Mouse (Mus musculus) heart, adult 9 months (tissue): ENCODE data around the gene Pitpna.
A peak's percentile ranks its signal among the peaks of the same experiment; 100 is the strongest.
"Not testable (repeated sequence)": the region's sequence is repeated elsewhere in the genome, so short reads cannot be mapped to it uniquely, and the experiment has no call there.

ENCODE experiments used
- DNase-seq, 2 experiments: peaks; one replicate each; pipeline ENCODE4 v3.0.0; 2022; ENCODE audit warnings: low spot score in 2 of 2

Pitpna gene

DNA sequence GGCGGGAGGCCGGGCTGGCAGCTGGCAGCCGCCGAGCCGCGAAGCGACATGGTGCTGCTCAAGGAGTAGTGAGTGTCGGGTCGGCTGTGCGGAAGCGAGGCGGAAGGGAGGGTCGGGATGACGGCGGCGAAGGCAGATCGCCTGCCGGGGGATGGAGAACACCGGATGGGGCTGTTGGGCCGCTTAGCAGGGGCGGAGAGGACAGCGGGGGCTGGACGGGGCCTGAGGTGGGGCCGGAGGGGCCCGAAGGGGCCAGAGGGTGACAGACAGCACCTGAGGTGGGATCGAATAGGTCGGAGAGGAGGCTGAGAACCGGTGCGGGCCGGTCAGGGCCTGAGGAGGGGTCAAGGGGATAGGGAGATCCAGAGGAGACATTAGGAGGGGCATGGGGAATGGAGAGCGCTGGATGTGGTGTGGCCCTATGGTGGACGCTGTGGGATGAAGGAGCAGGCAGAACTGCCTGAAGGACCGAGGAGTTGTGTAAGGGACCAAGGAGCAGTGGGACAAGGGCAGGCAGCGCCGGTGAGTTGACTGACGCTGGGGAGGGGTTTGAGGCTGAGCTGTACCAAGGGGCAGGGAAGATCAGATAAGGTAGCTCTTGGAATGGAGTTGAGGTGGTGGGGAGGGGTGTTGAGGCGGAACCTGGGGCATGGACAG, 516 bp downstream of the Pitpna start:
- no peak for DNase-seq

DNA sequence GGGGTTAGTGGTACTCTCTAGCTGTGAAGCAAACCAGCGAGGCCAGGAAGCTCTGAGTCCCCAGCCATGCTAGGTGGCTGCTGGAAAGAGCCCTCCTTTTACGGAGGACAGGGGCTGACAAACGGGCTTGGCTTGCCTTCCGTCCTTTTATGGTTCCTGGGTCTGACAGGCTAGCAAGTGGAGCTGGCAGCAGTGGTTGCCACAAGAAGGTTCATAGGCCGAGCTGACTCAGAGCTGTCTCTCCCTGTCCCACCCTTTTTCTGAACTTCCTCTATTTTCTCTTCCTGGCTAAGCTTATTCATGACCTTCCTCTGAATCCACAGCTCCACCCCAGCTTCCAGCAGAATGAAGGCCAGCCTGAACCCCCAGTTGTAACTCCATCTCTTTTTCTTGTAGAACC, 4.7 kb downstream of the Pitpna start:
- DNase-seq, result peak in 1 of 2 experiments; percentile 49

DNA sequence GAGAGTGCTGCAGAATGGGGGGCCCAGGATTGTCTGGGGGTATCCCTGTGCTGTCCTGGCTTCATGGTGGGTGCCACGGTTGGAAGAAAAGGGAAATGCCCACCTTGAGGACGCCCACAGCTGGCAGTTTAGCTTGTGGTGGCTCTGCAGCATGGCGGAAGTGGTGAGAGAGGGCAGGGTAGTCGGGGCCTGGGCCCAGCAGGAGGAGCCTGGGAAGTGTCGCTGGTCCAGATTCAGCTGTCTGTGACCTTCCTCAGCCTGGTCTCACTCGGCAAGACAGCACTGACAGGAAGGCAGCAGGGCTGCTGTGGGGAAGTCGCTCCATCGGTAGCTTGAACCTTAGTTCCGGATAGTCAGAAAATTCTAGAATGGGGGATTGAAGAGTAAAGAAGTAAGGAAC, 6.5 kb downstream of the Pitpna start:
- DNase-seq, result peak; percentile 20 to 33

DNA sequence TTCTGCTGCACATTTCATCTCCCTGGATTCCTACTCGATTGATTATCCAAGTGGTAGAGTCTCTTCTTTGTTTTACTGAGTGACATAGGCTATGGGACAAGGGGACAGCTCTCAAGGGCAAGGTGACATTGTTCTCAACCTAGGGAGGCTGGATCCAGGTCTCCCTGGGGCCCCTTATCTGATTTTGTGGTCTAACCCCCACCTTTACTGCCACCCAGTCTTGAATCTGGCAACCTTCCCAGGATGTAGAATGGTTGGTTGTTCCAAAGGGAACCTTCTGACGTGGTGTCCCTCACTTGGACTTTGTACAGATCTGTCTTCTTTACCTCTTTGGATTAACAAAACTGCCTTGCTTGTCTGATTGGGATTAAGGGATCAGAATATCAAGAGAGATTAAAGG, 7.5 kb downstream of the Pitpna start:
- DNase-seq, result no peak

DNA sequence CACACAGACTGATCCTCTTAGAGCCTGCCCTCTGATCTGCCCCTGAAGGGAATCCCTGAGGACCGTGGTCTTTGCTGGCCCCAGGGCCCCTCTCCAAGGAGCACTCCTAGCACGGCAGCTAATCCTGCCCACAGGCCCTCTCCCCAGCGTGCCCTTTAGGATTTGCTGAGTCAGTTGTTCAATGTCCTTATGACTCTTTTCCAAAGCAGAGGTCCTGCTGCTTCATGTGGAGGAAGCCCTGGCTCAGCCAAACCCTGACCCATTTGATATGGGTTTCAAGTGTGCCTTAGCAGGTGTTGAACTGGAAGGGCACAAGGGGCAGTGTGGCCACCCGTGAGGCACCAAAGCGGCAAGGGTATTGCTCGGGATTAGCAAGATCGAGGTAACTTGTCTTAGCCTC, 7.9 kb downstream of the Pitpna start:
- DNase-seq, result no peak

DNA sequence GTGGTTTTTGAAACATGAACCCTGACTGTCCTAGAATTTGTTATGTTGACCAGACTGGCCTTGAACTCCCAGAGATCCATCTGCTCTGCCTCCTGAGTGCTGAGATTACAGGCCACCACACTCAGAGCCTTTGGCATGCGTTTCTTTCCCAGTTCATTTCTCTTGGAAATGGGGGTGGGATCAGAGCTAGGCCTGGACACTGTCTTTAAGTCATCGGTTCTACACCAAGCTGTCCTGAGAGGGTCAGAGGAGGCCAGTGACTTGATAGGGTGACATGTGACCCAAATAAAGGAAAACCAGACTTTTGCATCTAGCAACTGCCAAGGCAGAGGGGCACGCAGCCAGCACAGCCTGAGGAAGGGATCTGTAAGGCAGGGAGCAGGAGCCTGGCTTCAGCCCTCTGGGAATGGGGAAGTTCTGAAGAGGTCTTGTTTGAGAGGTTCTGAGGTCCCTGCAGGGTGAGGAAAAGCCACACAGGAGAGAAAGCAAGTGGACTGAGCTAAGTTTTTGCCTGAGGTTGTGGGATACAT, 8.9 kb downstream of the Pitpna start:
- peak; percentile 65 to 69 for DNase-seq

DNA sequence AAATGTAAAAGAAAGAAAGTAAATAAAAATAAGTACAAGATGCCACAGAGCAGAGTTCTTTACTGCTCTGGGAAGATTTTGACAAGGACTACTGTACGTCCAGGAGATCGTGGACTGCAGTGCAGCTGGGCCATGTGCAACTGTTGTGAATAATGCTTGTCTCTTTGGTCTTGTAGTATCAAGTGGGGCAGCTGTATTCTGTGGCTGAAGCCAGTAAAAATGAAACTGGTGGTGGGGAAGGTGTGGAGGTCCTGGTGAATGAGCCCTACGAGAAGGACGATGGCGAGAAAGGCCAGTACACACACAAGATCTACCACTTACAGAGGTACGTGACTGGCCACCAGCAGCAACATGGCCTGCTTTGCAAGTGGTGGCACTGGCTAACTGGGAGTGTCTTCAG, 10.1 kb downstream of the Pitpna start:
- no peak for DNase-seq

DNA sequence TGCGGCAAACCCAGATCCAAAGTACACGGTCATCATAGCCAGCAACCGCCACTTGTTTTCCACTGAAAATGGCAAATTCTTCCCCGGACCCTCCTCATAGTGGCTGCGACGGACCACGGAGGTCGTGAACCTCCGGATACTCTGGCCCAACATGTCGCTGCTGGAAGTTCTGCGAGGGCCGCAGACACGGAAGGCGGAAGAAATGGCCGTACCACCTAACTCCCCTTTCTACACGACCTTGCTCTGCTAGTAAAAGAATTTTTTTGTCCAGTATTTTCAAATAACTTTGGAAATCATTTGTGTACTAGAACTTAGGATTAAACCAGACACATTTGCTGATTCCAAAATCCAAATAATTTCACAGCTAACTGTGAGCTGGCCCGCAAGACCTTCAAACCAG, 11.9 kb downstream of the Pitpna start:
- not testable (repeated sequence) for DNase-seq

DNA sequence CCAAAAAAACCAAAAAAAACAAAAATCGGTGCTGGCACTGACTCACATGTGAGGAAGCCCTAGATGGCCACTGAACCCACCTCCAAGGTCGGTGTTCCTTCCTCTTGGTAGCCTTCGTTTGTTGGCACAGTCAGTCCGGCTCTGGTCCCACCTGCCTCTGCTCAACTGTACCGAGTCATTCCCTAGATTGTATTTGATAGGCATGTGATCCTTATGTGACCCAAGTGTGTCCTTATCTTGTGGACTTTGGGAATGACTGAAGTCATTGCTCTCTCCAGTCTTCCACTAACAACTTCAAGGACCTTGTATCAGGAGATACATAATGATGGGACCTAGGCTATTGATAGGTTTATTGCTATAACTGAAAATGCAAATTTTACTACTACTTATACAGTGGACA, 16.9 kb downstream of the Pitpna start:
- no peak for DNase-seq

DNA sequence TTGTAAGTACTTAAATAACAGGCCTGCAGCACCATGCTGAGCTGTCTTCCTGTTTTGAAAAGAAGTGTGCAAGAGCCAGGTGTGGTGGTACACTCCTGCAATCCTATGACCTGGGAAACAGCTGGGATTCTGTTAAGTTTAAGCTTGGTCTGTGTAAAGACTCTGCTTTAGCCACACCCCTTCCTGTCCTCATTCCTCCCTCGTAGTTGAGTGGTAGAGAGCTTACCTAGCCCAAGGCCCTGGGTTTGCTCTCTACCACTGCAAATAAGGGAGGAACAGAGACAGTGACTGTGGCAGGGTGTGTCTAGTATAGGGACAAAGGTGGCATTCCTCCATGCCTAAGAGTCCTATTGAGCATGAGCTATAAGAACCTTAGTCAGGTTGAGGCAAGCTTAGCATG, 17.4 kb downstream of the Pitpna start:
- no peak for DNase-seq

DNA sequence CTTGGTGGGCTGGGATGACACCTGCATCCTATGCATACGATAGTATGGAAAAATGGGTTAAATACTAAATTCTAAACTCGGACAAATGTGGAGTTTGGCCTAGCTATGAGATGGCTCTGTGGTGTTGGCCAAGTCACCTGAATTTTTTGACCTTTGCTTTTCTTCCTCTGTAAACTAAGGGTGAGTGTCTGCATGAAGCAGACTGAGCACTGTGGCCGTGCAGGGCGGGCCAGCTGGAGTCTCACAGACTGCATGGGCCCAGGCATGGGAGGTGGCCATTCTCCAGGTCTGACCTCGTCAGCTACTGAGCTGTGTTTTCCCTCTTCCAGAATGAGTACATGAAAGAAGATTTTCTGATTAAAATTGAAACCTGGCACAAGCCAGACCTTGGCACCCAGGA, 20.9 kb downstream of the Pitpna start:
- no peak for DNase-seq

DNA sequence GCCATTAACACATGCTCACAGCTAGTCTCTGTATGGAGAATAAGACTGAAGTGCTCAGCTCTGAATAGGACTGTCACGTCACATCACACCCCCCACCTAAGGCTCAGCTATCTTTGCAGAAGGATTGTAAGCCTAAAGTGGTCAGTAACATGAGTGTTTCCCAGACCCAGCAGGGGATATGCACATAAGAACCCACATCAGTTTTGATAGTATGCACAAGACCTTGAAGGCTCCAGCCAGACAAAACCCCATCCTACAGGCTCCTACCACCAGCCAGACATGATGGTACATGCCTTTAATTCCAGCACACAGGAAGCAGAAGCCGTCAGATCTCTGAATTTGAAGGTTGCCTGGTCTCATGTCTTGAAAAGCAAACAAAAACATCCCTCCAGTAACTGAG, 22.1 kb downstream of the Pitpna start:
- no peak for DNase-seq

DNA sequence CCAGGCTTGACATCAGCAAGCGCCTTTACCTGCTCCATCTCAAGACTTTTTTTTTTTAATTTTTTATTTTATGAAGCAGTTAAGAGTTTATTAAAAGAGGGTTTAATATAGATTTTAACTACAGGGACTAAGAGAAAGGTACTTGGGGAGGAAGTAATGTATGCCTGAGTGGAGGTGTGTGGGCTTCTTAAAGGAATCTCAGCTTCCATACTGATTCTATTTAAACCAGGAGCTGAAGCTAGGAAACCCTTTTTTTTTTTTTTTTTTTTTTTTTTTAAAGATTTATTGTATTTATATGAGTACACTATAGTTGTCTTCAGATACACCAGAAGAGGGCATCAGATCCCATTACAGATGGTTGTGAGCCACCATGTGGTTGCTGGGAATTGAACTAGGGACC, 26.9 kb downstream of the Pitpna start:
- DNase-seq, result no peak

DNA sequence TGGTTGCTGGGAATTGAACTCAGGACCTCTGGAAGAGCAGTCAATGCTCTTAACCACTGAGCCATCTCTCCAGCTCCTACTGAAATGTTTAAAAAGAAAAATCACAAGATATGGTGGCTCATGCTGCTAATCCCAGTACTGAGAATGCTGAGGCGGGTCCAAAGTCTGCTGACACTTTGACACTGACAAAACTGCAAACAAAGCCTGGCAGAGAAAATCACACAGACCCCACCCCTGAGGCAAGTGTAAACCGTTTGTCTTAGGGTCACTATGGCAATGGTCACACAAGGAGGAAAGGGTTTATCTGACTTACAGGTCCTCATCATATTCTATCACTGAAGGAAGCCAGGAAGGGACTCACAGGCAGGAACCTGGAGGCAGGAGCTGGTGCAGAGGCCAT, 27.7 kb downstream of the Pitpna start:
- DNase-seq, result no peak

DNA sequence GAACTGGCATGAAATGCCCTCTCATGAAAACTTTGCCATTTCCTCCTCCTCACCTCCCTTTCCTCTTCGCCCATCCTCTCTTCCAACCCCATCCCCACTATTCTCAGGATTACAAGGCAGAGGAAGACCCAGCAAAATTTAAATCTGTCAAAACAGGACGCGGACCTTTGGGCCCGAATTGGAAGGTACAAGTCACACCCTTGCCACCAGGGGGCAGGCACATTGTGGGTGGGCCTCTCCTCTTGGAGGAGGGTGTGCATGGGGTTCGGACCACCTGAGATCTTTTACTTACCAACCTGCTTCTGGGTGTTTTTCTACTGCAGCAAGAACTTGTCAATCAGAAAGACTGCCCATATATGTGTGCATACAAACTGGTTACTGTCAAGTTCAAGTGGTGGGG, 31.2 kb downstream of the Pitpna start:
- no peak for DNase-seq

DNA sequence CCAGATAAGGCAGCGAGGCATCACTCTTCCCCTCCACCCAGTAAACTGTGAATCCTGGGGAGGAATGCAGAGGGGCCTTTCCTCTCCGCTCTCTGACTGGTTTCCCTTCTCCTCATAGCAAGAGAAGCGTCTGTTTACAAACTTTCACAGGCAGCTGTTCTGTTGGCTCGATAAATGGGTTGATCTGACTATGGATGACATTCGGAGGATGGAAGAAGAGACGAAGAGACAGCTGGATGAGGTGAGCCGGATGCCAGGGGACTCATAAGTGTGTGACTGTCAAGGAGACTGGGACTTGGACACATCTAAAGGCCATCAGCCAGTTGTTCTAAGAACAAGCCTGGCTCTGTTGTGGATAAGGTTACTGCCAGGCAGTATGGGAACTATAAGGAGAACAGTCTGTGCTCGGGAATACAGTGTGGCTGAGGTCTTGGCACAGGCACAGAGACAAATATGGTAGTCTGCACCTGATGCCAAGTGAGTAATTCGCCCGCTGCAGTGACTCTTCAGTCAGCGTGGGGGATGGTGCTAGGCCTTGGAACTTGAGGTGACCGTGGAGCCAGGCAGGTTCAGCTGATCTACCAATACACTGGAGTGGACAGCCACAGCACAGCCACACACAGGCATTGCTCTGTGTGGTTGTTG, 32.4 kb downstream of the Pitpna start:
- DNase-seq, result peak; percentile 61 to 76

DNA sequence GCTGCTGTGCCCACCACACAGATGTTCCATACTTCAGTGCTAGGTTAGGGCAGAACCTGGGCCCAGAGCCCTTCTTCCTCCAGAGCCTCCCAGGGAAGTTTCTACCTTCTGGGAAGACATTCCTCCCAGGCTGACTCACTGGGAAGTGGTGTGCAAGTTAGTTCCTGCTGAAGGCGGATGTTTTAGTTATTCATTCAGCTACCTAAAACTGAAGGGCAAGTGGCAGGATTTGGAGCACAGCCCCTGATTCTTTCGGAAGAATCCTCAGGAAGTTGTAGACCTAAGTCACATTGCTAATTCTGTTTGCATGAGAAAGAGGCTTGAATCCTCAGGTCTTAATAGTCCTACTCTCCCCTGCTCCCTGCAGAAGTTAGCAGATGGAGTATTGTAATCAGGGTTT, 33.5 kb downstream of the Pitpna start:
- no peak for DNase-seq

DNA sequence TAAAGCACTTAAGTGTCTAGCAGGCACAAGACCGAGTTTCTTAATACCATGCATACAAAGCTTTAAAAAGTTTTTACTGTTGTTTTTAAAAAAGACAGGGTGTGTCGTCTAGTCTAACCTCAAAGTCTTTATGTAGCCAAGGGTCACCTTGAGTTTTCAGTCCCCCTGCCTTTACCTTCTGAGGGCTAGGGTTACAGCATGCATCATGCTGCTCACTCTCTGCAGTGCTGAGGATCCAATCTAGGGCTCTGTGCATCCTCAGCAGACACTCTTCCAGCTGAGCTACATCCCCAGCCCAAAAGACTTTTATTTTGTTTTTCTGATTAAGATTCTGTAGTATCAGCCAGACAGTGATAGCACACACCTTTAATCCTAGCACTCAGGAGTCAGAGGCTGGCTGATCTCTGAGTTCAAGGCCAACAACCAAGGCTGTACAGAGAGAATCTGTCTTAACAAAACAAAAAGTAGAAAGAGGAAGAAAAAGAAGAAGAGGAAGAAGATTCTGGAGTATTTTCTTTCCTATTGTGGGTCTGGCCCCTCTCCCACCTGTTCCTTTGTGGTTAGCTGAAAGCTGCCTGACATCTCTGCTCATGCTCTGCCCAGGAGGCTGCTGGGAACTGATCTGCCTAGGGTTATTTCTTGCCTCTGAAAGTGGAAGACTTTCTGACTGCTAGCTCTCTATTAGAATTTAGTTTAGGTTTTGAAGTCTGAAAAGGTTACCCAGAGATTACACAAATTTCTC, 34.9 kb downstream of the Pitpna start:
- DNase-seq, result no peak

DNA sequence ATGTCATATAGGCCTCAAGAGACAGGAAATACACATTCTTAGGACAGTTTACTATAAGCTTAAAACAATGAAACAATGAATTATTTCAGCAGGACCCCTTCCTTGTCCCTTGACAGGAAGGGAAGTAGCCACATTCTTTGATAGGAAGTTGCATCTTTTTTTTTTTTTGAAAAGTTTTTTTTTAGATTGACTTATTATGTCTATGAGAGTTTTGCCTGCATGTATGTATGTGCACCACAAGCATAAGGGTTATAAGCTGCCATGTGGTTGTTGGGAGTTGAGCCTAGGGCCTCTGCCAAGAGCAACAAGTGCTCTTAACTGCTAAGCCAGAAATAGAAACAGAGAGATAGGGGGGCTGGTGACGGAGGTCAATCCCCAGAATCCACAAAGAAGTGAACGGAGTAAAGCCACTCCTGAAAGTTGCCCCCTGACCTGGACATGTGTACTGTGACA, 36.2 kb downstream of the Pitpna start:
- peak; percentile 56 to 60 for DNase-seq

DNA sequence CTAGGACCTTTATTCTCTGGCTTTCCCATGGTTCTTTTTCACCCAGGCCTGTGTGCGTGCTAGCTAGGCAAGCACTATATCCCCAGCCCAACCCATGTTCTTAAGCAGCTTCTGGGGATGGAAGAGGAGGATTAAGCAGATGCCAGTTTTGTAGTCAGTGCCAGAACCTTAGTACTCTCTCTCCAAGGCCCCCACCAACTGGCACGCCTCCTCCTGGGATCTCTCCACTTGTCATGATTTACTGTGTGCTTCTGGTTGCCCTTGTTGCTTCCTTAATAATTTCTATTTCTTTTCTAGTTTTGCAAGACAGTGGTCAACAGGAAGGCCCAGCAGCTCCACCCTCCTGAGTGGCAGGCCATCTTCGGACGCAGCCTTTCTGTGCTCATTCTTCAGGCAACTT, 37.9 kb downstream of the Pitpna start:
- DNase-seq, result no peak

DNA sequence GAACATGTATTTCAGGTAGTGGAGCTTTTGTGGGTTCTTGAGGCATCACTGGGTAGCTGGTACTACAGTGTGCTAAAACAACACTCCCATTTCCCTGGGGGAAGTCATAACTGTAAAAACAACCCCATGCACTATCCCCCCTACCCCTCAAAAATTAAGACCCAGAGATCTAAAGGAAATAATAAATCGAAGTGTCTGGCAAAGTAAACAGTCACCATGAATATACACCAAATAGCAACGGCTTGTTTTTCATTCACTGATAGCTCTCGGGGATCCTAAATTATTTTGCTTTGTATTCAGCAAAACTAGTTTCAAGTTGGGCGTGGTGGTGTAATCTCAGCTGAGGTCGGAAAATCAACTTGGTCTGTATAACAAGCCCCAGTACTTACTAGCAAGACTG, 42.2 kb downstream of the Pitpna start:
- no peak for DNase-seq

DNA sequence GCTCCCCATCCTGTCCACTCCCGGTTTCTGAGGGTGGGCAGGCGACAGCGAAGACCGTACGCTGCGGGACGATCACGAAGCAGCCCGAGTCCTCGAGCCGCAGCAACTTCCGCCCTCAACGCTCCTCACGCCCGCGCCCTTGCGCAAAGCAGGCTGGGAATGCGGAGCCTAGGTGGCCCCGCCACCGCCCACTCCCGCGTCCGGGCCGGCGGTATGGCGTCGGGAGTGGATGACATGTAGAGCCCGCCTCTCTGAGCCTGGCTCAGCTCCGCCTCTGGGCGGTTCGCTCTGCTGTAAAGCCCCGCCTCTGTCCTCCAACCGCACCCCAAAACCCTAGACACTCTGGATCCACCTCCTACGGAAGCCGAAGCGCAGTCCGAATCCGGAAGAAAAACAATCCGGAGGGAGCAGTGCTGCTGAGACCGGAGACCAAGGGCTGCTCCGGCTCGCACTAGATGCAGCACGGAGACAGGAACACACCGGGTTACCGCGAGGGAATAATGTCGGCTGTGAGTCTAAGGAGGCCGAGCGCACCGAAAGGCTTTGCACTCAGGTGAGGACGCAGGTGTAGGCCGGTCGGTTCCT, 42.8 kb downstream of the Pitpna start, which contains the start of gene Inpp5k:
TSS of gene Inpp5k (plus strand) at position 344 of the 585 bp plus-strand sequence.
- DNase-seq, result peak; percentile 99
